Mouse (Mus musculus) liver, postnatal 0 days (tissue): ENCODE measurements around the gene Fat3. TPM values are rescaled to one million over a fixed set of nuclear protein-coding genes. Genes with fewer than 3 reads are reported as not detected.

Experiments used
- ATAC-seq: fragments of 200-750 bp; cut with Nextera tagmentation; 2 replicates; pipeline ENCODE4 v1.8.0; 2017; ENCODE audit warnings: mild to moderate bottlenecking, moderate library complexity
- DNase-seq: peaks from one replicate; pipeline ENCODE4 v3.0.0-alpha.2; 2016
- H3K27ac ChIP-seq: fragments of 300-500 bp; sonication (generic); 2 replicates; pipeline ENCODE4 v1.5.1; 2014; ENCODE audit warnings: antibody characterized with exemption, moderate library complexity, mild to moderate bottlenecking, low read depth
- H3K27me3 ChIP-seq: fragments of 300-500 bp; sonication (generic); 2 replicates; pipeline ENCODE4 v1.6.1; 2014; ENCODE audit warnings: low read length, control low read depth, mixed read lengths; ENCODE audit not compliant: insufficient read depth
- H3K36me3 ChIP-seq: fragments of 300-500 bp; sonication (generic); replicated peaks from 2 replicates; pipeline ENCODE4 v1.6.1; 2014; ENCODE audit warnings: mild to moderate bottlenecking, control low read depth, low read length, moderate library complexity, mixed read lengths; ENCODE audit not compliant: insufficient read depth
- H3K4me1 ChIP-seq: fragments of 300-500 bp; sonication (generic); 2 replicates; pipeline ENCODE4 v1.6.1; 2014; ENCODE audit warnings: antibody characterized with exemption, mild to moderate bottlenecking, control low read depth; ENCODE audit not compliant: insufficient read depth
- H3K4me2 ChIP-seq: fragments of 300-500 bp; sonication (generic); 2 replicates; pipeline ENCODE4 v1.6.1; 2014; ENCODE audit warnings: low read depth, mild to moderate bottlenecking, low read length, moderate library complexity, mixed read lengths
- H3K4me3 ChIP-seq: fragments of 300-500 bp; sonication (generic); 2 replicates; pipeline ENCODE4 v1.5.1; 2014; ENCODE audit warnings: low read depth, low read length
- H3K9ac ChIP-seq: fragments of 300-500 bp; sonication (generic); replicated peaks from 2 replicates; pipeline ENCODE4 v1.6.1; 2014; ENCODE audit warnings: mild to moderate bottlenecking, moderate library complexity
- H3K9me3 ChIP-seq: fragments of 300-500 bp; sonication (generic); 2 replicates; pipeline ENCODE4 v1.6.1; 2016; ENCODE audit warnings: mild to moderate bottlenecking, control low read depth, low read length, mixed read lengths
- CTCF ChIP-seq: sonication (generic); IDR thresholded peaks from 2 replicates; pipeline ENCODE4 v1.5.1; 2016; ENCODE audit warnings: antibody characterized with exemption, low read depth
- EP300 ChIP-seq: IDR thresholded peaks from 2 replicates; pipeline ENCODE4 v1.6.1; 2016; ENCODE audit warnings: antibody characterized with exemption, low read depth, mild to moderate bottlenecking
- WGBS: fragments of 180-500 bp; shearing (Covaris S2); extraction: QIAGEN DNeasy Blood & Tissue Kit; methylation state at CpG from one replicate; pipeline ENCODE4 v1.1.7; 2014; ENCODE audit not compliant: insufficient replicate concordance; 5-methylcytosine and 5-hydroxymethylcytosine counted together
- polyA plus RNA-seq: library from polyadenylated mRNA; unstranded; fragments of >200 nt; fragmentation: Nextera tagmentation; extraction: Ambion mirVana; gene quantifications from 2 replicates; pipeline ENCODE4 v1.2.1, GENCODE M21; 2015

Gene Fat3
- 0.02 TPM in 2 replicates for polyA plus RNA-seq

DNA sequence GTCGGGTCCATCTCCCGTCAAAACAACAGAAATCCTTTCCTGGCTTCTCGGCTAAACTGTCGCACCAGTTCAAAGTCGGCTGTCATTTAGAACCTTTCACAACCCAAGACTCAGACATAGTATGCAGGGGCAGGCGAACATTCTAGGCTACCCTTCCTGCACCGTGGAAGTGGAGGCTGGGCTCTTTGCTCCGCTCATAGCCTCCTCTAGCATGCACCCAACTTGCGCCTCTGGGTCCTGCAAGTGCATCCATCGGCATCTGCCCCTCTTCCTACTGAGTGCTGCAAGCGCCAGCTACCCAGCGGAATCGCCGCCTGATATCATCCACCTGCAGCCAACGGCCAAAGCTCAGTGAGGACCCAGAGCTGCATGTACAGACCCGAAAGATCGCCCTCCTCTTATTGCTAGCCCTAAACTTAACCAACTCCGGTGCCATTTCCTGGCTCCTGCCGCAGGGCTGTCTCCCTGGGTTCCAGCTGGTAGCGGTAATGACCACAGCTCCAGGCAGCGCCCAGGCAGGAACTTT is at the start of gene Fat3:
Fat3 (minus strand) TSS at position 100 of the 526 bp plus-strand sequence.
- TF ChIP-seq EP300 (no peak), CTCF (no peak)
- Histone ChIP-seq H3K27me3 (peaks cover 49% of the 10 kb centered on the region), H3K36me3 (no peaks in the 10 kb centered on the region), H3K4me3 (peak within 1 kb of the TSS; percentile 40), H3K4me1 (peaks cover 17% of the 10 kb centered on the region), H3K4me2 (peak within 1 kb of the TSS; percentile 74), H3K9me3 (no peaks in the 10 kb centered on the region), H3K9ac (no peak within 1 kb of the TSS), H3K27ac (no peak within 1 kb of the TSS)
- peak; percentile 14 for DNase-seq
- 1% methylated on average over 21 of the region's 21 CpGs for WGBS
- no peak for ATAC-seq

DNA sequence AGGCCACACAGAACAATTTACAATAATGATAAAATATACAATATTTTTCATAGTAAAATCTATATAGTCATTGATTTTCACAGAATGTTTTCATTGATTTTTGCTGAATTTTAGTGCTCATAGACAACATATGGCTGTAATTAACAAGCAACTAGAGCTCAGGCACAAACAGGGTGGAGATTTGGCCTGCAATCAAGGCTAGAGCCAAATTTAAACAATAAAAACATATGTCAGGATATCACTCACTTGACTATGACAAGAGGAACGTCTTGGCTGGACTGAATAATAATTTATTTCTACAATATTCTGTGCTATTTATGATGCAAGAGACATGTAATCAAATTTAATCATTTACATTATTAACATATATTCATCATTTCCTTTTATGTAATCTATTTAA is 31.8 kb upstream of the Fat3 start:
- no peak overlapping the region for H3K4me2 ChIP-seq
- no peak overlapping the region for H3K27ac ChIP-seq
- H3K27me3 ChIP-seq, result no peaks in the 10 kb centered on the region
- DNase-seq (no peak), ATAC-seq (no peak)
- H3K36me3 ChIP-seq, result no peaks in the 10 kb centered on the region
- no peaks in the 10 kb centered on the region for H3K9me3 ChIP-seq
- TF ChIP-seq EP300 (no peak), CTCF (no peak)
- WGBS, result 42% methylated on average over 1 of the region's 1 CpGs
- no peak overlapping the region for H3K9ac ChIP-seq
- no peak overlapping the region for H3K4me3 ChIP-seq
- no peaks in the 10 kb centered on the region for H3K4me1 ChIP-seq

DNA sequence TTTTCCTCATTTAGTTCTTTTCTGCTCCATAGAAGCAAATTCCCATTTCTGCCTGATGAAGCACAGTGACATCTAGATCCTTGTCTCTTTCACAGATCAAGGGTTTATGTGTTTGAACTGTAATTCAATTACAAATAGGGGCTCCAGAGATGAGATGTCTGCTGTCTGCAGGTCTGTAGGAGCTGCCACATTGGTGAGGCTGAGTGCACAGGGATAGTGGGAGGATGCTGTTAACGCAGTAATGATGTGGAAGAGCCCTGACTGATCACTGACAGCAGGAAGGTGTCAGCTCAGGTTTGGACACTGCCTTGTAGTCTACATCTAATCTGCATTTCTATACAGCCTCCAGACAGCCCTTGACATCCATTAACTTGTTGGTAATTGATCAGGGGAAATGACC is 16.5 kb upstream of the Fat3 start:
- Histone ChIP-seq H3K27ac (no peak overlapping the region), H3K27me3 (no peaks in the 10 kb centered on the region), H3K9me3 (no peaks in the 10 kb centered on the region), H3K4me3 (no peak overlapping the region), H3K9ac (no peak overlapping the region), H3K4me2 (no peak overlapping the region), H3K4me1 (no peaks in the 10 kb centered on the region), H3K36me3 (no peaks in the 10 kb centered on the region)
- ATAC-seq, result no peak
- no peak for DNase-seq
- WGBS, result 39% methylated on average over 1 of the region's 1 CpGs
- TF ChIP-seq EP300, result no peak
- no peak for TF ChIP-seq CTCF

DNA sequence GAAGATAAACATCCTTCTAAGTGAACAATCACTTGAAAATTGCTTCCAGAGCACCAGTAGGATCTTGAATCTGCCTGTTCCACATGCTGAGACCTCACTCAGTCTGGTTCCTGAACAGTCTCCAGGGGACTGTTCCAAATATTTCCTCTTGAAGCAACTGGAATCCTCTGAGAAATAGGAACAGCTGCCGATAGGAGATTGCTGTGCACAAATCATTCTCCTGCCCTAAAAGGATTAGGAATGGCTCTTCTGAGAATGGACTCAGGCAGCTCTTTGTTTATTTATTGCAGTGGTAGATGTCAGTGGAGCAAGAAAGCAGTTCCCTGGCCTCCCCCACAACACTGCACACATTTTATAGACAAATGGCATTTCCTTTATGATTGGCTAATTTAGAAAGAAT is 10.9 kb upstream of the Fat3 start:
- Histone ChIP-seq H3K27ac (no peak overlapping the region), H3K36me3 (no peaks in the 10 kb centered on the region), H3K9me3 (no peaks in the 10 kb centered on the region), H3K4me2 (no peak overlapping the region), H3K9ac (no peak overlapping the region), H3K4me3 (no peak overlapping the region), H3K4me1 (no peaks in the 10 kb centered on the region), H3K27me3 (no peaks in the 10 kb centered on the region)
- WGBS, result 59% methylated on average over 1 of the region's 1 CpGs
- DNase-seq (no peak), ATAC-seq (no peak)
- no peak for TF ChIP-seq CTCF
- no peak for TF ChIP-seq EP300

DNA sequence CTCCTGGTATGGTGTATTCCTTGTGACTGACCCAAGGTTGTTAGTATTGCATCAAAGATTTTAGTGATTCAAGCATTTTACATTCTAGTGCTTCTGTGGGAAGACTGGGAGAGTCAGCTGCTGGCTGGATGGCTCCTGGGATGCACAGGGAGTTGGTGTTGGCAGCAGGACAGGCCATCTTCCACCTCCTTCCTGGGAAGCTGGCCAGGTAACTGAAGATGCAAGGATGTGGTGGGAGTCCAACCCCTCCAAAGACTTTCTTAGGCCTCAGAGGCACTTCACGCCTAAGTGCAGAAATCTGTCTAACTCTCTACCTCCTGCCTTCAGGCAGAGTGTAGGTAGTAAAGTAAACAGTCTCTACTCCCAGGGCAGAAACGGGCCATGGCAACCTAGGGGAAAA is 2.7 kb upstream of the Fat3 start:
- no peak for DNase-seq
- peaks cover 17% of the 10 kb centered on the region for H3K4me1 ChIP-seq
- ATAC-seq, result no peak
- peaks cover 51% of the 10 kb centered on the region for H3K27me3 ChIP-seq
- no peaks in the 10 kb centered on the region for H3K36me3 ChIP-seq
- 47% methylated on average over 2 of the region's 2 CpGs for WGBS
- no peak overlapping the region for H3K27ac ChIP-seq
- no peak for TF ChIP-seq EP300
- no peak for TF ChIP-seq CTCF
- H3K9ac ChIP-seq, result no peak overlapping the region
- no peak overlapping the region for H3K4me3 ChIP-seq
- H3K9me3 ChIP-seq, result no peaks in the 10 kb centered on the region
- no peak overlapping the region for H3K4me2 ChIP-seq

DNA sequence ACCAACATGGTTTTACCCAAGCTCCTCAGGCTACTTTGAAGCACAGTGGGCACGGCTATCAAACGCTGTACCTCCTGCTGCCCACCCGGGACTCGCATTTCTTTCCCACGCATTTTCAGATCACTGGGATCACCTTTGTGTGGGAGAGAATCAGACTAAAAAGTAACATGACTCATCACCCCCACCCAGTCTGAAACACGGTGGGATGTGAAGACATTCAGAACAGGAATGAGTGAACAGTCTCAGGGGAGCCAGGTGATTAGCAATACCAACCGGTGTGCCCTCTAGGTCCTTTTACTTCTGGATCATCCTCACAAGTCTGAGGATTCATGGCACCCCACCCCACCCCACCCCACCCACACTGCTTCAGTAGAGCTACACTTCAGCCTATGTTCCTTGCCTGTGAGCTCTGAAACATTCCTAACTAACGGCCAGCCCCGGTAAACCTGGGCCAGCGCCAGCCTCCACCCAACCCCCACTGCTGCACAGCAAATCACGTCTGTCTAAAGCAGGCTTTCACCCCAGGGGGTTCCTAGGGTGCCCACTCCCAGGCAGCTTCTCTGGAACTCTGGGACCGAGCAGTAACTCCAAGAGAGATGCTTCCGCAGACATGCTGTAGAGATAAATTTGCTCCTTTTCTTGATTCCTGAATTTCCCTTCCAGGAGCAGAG is 1.7 kb upstream of the Fat3 start:
- no peak for TF ChIP-seq EP300
- no peak for TF ChIP-seq CTCF
- Histone ChIP-seq H3K27me3 (peaks cover 52% of the 10 kb centered on the region), H3K27ac (no peak overlapping the region), H3K9me3 (no peaks in the 10 kb centered on the region), H3K36me3 (no peaks in the 10 kb centered on the region), H3K4me3 (peak overlapping the region; percentile 40; the same call in 1 of the 2 replicates), H3K4me1 (peaks cover 17% of the 10 kb centered on the region), H3K9ac (no peak overlapping the region), H3K4me2 (no peak overlapping the region)
- DNase-seq (no peak), ATAC-seq (no peak)
- WGBS, result 20% methylated on average over 13 of the region's 13 CpGs
